Mouse (Mus musculus) gonadal fat pad, adult 2 months (tissue): ENCODE results near the gene Rtn4ip1. TPM values are rescaled to one million over a fixed set of nuclear protein-coding genes. Genes with fewer than 3 reads are reported as not detected.
"Not testable (repeated sequence)": the region's sequence is repeated elsewhere in the genome, so short reads cannot be mapped to it uniquely, and the experiment has no call there.

Experiments
- DNase-seq: peaks from one replicate; pipeline ENCODE4 v3.0.0-alpha.2; 2012; ENCODE audit warnings: low read depth
- polyA plus RNA-seq: library from polyadenylated mRNA; depleted of rRNA; stranded (reverse); fragments of >200 nt; gene quantifications from 2 replicates; pipeline ENCODE4 v1.2.3, GENCODE M21; 2012; rRNA removed

The Rtn4ip1 gene
- polyA plus RNA-seq = 14.5 and 15.3 TPM in 2 replicates

DNA sequence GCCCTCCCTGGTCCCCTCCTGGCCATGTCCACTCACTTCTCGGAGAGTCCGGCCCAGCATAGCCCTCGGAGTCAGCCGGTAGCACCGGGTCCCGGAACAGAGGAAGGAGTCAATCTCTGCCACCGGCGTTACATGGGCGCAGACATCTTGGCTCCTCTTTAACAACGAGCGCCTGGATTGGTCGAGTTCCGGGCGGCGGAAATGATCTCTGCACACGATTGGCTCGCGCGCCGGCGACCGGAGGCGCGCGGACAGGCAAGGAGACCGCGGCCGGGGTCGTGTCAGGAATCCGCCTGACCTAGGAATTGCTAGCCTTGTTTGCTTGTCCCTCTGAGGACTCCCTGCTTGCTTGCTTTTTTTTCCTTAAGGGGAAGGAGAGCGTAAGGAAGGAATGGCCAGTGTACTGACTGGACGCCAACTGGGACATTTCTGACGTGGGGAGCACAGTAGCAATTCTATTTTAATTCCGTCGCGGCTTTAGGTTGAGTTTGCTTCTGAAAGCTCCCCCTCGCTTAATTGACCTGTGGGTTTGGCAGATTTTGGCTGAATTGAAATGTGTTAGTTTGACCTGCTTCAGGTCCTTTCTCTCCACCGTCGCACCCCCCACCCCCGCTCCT lies at the start of gene Rtn4ip1, which contains the start of gene Qrsl1:
Rtn4ip1 (plus strand) TSS at position 230 of the 617 bp plus-strand sequence.
Qrsl1 (minus strand) TSS at position 168 of the 617 bp plus-strand sequence.
- DNase-seq = peak; percentile 49

DNA sequence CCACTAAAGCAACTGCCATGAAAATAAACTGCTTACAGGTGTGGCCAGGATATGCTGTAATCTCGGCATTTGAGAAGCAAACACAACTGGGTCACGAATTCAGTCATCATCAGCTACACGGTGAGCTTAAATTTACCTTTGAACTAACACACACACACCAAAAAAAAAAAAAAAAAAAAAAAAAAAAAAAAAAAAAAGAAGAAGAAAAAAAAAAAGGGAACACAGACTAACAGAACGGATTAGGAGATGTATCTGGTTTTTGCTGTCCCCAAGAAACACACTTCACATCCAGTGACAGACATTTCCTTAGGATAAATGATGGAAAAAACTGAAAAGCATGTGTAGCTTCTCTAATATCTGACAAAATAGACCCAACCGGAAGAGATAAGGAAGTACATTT lies 49.7 kb upstream of the Rtn4ip1 start:
- DNase-seq = no peak

DNA sequence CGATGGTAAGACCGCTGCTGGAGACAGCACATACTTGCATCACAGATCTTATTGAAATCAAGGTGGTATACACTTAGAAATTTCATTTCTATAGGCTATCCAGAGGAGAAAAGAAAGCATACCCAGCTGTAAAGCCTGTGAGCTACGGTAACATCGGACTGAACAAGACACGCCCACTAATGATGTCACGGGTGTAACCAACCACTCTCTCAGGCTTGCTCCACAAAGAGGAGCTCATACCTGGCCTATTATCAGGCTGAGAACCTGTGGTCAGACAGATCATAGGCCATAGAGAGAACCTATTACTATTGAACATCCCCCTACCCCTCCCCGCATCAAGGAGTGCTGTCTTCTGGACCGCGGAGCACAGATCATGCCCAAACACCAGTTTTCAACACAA lies 45.7 kb upstream of the Rtn4ip1 start:
- no peak for DNase-seq

DNA sequence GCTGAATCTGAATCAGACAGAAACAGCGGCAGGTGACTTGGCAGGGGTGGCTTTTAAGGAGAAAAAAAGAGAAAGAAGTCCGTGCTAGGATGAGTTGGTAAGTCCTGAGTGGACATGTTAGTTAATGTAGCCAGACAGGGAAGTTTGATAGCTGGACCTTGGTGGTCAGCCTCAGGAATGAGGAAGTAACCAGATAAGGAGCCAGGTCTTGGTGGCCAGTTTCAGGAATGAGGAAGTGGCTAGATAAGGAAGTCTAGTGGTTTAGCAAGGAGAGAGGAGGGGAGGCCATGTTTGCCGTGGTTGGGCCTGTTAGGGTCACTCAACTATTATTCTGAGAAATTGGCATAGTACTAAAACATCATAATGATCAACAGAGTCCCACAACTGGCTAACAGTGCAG lies 45.3 kb upstream of the Rtn4ip1 start:
- DNase-seq = no peak

DNA sequence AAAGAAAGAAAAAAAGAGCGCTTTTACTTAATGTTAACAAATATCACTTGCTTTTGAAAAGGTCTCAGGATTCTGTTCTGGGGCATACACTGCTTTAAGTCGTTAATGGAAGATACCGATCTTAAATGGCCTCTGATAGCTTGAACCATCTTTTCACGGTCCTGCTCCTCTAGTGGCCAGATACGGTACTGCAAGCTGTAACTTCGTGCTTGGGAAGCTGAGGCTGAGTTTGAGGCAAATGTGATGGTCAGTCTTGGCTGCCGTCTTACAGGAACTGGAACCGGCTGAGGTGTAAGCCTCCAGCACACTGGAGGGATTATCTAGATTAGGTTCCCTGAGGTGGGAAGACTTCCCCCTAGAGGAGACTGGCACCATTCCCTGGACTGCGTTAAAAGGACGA lies 30.9 kb upstream of the Rtn4ip1 start:
- DNase-seq = no peak

DNA sequence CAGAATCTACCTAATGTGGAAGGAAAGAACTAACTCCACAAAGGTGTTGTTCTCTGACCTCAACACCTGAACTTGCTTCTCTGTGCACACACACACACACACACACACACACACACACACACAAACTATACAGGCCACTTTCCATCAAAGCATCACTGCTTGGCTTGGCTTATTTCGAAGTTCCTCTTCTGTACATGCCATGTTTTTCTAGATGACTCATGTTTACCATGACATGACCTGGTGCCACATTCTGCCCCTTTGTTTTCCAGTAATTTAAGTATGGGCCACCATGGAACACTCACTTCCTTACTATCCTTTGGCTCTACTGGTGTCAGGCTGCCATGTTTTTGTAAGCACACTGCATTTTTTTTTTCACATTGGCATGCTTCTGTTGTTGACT lies 30.1 kb upstream of the Rtn4ip1 start:
- DNase-seq = no peak

DNA sequence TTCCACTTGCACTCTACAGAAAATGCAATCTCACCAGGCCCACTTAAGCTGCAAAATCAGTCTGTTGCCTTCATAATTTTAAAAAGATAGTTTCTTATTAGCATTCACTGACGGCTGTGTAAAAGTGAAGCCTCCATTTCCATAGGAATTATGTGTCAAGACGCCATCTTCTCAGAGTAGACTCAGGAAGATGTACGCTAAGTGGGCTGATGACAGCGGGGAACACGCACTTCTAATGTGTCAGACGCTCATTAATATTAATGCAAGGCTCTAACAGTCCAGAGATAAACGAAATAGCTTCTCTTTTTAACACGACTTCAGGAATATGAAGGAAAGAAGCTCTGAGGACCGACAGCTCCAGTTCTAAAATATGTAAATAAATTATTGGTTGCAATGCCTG lies 13.9 kb upstream of the Rtn4ip1 start:
- DNase-seq = no peak

DNA sequence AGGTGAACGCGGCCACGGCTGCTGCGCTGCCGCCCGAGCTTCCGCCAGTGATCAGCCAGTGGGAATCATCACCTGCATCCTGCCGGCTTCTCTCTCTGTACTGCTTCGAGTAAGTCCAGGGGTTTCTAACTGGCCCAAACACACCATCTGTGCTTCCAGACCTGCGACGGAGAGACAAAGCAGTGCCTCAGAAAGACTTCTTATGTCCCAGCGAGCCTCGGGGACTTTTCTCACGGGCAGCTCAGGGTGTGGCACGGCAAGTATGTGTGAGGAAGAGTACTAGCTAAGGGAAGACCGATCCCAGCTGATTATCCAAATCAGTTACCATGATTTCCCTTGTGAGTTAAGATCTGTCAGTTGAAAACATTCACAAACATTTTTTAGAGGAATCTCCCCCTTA lies 12.6 kb upstream of the Rtn4ip1 start:
- DNase-seq = no peak

DNA sequence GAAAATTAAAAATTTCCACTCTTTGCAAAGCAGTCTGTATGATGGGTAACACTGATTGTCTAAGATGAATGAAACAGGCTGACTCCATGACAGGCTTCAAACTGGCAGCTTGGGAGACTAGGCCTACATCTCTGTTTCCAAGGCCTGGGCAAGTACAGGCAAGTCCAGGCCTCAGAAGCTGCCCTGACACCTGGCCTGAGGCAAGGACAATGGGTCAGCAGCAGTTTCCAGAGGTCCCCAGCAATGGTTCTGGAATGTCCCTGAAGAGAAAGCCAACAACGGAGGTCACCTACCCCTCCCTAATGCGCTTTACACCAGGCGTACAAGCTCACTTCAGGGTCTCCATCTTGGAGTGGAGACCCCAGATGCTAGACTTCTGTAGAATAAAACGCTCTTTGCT lies 8.6 kb upstream of the Rtn4ip1 start:
- DNase-seq = no peak

DNA sequence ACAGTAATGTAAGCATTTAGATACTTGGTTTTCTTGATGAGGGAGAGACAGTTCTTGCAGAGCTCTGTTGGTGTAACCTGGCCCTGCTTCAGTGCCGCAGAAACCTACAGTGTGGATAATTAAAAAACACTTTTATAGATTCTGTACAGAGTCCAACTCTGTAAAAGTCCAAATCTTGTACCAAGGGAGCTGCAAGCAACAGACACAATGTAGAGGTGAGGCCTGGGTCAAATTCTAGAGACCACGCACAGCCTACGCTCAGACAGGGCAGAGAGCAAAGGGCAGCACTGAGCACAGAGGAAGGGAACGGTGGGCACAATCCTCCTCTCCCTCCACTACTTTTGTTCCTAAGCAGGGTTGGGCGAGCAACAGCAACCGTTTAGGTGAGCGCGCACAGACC lies 5.5 kb upstream of the Rtn4ip1 start:
- DNase-seq = no peak

DNA sequence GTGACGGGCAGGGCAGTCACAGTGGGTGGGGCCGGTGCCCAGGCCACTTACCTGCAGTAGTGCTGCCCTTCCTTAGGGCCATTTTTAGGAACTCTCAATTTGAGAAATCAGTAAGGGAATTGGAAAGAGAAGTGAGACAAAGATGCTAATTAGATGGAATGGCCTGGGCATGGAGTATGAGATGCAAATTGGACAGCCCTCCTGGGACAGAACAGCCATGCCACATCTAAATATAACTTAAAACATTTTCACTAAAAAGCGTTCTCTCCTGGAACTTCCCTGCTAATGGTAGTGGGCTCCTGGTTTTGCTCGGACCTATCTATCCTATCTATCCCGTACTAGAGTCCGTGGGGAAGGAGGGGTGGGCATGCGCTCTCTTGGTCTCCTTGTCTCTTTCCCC lies 3.3 kb upstream of the Rtn4ip1 start:
- no peak for DNase-seq

DNA sequence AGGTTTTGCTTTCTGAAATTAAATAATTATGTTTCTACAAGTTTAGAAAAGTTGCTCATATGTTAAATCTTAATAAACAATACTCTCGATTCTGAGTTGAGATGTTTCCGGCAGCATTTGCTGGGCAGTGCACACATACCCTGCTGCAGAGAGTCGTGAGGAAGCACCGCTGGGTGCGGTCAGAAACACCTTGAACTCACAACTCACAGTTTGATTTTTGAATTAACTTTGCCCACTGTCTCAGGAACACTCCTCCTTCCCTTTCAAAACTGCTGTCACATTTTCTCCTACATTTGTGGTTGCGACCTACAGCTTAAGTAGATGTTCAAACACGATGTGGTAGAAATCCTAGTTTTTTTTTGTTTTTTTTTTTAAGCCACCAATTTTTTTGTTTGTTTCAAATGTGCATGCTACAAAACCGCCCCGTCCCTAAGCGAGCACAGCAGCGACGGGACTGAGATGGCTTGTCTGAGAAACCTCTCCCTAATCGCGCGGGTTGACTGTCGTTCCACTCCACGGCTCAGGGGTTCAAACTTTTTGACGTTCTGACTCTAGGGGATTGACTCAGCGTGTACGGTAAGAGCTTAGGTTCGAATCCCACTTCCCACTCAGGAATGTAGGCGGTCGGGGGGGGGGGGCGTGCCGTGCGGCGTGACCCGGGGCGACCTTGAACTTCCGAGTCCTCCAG lies 580 bp upstream of the Rtn4ip1 start:
- no peak for DNase-seq

DNA sequence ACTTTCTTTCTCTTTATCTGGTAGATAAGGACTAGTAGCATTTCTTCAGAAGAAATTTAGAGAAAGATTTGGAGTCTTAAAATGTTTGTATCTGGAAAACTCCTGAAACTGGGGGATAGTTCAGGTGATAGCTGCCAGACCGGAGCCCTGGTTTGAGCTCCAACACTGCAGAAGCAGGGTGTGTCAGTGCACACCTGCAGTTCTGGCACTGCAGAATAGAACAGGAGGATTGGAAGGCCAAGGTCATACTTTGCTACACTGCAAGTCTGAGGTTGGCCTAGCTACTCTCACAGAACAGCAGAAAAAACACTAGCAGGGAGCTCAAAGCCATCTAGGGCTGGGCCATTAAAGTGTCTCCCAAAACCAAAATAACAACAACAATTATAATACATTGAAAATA lies 3.0 kb downstream of the Rtn4ip1 start:
- DNase-seq = no peak

DNA sequence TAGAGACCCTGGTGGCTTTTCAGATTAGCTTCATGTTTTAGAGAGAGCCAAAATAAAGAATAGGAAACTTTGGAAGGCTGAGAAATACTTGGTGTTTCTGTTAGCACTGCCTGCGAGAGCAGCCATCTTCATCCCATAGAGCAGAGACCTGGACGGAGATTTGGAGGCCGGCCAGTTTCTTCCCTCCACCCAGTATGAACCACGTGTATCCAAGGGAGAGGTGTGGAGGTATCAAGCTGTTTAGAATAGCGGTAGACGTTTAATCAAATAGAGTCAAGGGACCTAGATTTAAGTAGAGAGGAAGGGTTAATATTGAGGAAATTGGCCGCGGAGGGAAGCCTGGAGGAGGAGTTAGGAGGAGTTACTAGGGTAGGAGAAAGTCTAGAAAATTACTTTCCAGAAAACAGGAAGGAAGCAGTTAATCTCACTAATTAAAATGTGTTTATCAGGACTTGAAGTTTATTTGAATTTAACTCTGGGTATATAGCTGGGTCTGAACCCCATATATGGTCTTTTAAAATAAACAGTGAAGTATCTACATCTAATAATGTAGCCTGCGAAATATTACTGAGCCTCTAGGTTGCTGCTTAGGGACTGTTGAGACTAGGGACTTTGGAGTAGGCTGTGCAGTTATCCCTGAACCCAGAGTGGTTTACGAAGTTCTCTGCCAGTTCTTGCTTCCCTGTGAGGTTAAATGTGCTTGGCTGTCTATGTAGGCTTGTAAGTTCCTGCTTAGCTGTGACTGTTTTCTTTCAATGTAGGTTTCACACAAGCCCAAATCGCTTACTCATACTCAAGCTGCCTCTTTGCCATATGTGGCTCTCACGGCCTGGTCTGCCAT lies 8.6 kb downstream of the Rtn4ip1 start:
- no peak for DNase-seq

DNA sequence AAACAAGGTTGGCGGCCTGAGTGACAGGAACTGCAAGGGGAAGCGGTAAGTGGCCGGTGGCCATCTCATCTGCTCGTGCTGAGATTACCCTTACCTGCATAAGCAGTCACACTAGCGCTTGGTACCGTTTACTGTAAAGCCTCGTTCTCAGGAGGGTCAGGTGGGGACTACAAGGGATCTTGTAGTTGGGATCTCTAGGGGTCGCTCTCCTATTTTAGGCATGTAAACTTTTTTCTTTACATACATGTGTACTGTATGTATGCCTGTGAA lies 9.2 kb downstream of the Rtn4ip1 start:
- DNase-seq = no peak

DNA sequence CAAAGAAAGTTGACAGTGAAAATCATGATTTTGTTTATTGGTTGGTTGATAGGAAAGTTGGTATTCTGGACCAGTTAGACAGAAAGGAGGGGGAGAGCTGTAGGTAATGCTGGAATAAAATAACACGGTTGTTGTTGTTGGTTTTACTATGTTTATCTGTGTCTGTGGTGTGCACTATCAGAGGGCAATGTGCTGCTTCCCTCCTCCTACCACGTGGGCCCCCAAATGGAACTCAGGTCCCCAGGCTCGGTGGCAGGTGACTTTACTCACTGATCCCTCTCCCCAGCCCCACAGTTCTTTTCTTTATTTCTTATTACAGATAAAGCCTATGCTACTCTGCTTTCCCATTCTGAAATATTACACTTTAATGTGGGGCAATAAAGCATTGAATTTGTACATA lies 10.6 kb downstream of the Rtn4ip1 start:
- DNase-seq = no peak

DNA sequence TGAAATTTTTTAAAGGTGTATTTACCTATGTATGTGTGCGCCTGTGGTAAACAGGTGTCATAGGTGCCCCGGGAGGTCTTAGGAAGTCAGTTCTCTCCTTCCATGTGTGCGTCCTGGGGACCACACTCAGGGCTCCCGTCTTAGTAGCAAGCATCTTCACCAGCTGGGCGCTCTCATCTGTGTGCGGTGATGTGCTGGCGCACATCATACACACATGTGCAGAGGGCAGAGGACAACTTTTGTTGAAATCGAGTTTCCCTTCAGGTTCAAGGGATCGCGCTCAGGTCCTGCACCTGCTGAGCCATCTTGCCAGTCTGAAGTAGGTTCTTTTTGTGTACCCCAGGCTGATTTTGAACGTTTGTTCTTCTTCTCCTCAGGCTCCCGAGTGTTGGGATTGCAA lies 14.6 kb downstream of the Rtn4ip1 start:
- DNase-seq = no peak

DNA sequence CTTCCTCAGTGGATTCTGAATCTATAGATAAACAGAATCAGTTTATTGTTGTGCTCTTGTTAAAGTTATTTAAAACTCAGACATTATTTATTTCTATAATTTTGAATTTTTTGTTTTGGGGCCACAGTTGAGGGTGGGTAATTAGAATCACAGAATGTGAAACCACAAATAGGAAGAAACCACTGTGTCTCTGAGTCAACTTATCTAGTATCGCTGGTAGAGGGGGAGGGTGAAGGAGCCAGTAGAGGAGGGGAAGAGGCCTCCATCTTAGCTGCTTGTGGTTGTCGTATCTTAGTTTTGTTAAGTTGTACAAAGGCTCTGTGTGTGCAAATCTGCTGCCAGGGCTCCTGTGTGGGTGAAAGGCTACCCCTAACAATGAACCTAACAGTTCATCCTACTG lies 15.1 kb downstream of the Rtn4ip1 start:
- no peak for DNase-seq

DNA sequence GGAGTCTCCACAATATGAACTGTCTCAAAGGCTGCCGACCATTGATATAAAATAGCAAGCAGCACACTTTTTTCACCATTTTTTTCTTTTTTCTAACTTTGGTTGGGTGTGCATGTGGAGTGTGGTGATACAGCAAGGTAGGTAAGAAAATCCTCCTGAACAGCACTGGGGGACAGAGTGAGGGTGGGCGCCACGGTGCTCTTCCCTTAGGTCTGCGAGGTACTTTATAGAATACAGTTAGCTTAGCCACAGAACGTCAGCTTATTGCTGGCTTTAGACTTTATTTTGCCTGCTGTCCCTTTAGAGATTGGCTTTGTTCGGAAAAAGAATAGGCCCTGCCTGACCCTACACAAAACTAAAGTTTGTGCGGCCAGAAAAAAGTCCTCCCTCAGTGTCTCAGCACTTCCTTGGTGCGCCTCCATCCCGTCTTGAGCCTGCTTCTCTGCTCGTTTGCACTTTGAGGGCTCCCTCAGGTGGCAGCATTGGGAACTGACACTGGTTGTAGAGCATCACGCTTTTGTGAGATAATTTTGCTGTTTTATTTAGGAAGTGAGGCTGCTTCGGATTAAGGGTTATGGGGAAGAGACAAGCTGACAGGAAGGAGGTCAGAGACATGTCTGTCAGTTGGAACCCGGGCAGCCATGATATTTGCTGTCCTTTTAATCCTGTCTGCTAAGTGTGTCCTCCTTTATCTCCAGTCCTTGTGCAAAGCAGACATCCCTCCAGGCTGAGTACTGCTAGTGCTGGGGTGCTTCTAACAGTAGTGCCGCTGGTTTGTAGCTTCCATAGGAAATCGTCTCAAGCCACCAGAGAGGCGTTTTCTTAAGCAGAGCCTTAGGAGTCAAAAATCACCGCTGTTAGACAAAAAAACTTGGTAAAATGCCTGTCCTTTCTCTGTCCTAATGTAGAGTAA lies 17.3 kb downstream of the Rtn4ip1 start:
- DNase-seq = no peak

DNA sequence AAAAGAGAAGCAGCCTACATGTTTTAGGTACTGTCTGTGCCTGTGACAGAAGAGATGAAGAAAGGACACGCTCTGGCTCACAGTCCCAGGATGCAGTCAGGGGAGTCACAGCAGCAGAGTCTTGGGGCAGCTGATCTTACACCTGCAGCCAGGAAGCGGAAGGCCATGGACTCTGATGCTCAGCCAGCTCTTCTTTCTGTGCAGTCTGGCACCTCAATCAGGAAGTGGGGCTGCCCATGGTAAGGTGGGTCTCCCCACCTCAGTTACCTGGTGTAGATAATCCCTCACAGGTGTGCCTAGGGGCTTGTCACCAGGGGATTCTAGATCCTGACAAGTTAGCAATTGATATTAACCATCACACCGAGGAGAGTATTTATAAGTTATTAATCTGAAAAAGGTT lies 21.5 kb downstream of the Rtn4ip1 start:
- DNase-seq = no peak

DNA sequence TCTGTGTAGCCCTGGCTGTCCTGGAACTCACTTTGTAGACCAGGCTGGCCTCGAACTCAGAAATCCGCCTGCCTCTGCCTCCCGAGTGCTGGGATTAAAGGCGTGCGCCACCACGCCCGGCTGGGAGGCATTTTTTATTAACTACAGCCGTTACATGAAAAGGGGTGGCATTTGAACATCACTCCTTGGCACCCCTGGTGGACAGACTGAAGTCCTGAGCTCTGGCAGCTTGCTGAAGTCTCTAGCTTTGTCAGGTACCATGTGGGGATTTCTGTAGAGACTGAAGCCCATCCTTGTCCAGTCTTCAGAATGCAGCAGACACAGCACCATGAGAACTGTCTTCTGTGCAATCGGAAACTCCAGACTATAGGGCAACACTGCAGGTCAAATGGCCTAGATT lies 24.2 kb downstream of the Rtn4ip1 start:
- not testable (repeated sequence) for DNase-seq

DNA sequence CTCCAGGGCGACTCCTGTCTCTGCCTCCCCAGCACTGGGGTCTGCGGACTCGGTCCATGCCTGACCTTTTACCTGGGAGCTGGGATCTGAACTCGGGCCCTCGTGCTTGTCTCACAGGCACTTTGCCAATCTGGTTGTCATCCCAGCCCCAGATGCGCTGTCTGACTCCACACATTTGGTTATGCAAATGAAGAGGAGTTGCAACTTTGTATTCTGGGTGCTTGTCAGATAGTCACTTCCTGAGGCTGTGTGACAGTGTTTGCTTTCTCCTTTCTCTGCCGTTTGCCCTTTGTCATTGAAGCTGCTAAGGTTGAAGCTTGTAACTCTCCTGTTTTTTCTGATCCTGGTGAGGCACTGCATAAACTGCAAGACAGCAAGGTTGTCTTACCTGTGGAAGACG lies 26.1 kb downstream of the Rtn4ip1 start:
- DNase-seq = no peak
